Mouse (Mus musculus) kidney, embryonic 14.5 days (tissue): ENCODE measurements at regions not wholly inside any gene's neighbourhood (a gene's known extent, or its start where the extent isn't known, plus 50 kb on each side); places are given as distances from the start of the nearest gene placed in this dataset.

Experiments
- ATAC-seq: fragments of 200-750 bp; cut with Nextera tagmentation; 2 replicates; pipeline ENCODE4 v1.8.0; 2017; ENCODE audit warnings: moderate number of reproducible peaks, mild to moderate bottlenecking, moderate TSS enrichment, moderate library complexity; ENCODE audit not compliant: low FRiP score, low TSS enrichment
- H3K27ac ChIP-seq: fragments of 300-500 bp; sonication (generic); 2 replicates; pipeline ENCODE4 v1.5.1; 2014; ENCODE audit warnings: low read depth, mild to moderate bottlenecking, low read length, moderate library complexity, mixed read lengths
- H3K27me3 ChIP-seq: fragments of 300-500 bp; sonication (generic); 2 replicates; pipeline ENCODE4 v1.6.1; 2014; ENCODE audit warnings: mild to moderate bottlenecking, low read length; ENCODE audit not compliant: control insufficient read depth, insufficient read depth
- H3K36me3 ChIP-seq: fragments of 300-500 bp; sonication (generic); 2 replicates; pipeline ENCODE4 v1.6.1; 2014; ENCODE audit warnings: low read length, mixed read lengths; ENCODE audit not compliant: control insufficient read depth, insufficient read depth
- H3K4me1 ChIP-seq: fragments of 300-500 bp; sonication (generic); 2 replicates; pipeline ENCODE4 v1.6.1; 2014; ENCODE audit warnings: low read length, mixed read lengths; ENCODE audit not compliant: control insufficient read depth, insufficient read depth
- H3K4me2 ChIP-seq: fragments of 300-500 bp; sonication (generic); replicated peaks from 2 replicates; pipeline ENCODE4 v1.6.1; 2014; ENCODE audit warnings: low read depth, mild to moderate bottlenecking, low read length
- H3K4me3 ChIP-seq: fragments of 300-500 bp; sonication (generic); 2 replicates; pipeline ENCODE4 v1.5.1; 2014; ENCODE audit warnings: mild to moderate bottlenecking, low read length
- H3K9ac ChIP-seq: fragments of 300-500 bp; sonication (generic); 2 replicates; pipeline ENCODE4 v1.6.1; 2014; ENCODE audit warnings: low read depth, mild to moderate bottlenecking, low read length, moderate library complexity
- H3K9me3 ChIP-seq: fragments of 300-500 bp; sonication (generic); 2 replicates; pipeline ENCODE4 v1.6.1; 2016; ENCODE audit warnings: low read length; ENCODE audit not compliant: control insufficient read depth
- WGBS: fragments of 180-500 bp; shearing (Covaris S2); extraction: QIAGEN DNeasy Blood & Tissue Kit; methylation state at CpG from one replicate; pipeline ENCODE4 v1.1.7; 2014; 5-methylcytosine and 5-hydroxymethylcytosine counted together

DNA sequence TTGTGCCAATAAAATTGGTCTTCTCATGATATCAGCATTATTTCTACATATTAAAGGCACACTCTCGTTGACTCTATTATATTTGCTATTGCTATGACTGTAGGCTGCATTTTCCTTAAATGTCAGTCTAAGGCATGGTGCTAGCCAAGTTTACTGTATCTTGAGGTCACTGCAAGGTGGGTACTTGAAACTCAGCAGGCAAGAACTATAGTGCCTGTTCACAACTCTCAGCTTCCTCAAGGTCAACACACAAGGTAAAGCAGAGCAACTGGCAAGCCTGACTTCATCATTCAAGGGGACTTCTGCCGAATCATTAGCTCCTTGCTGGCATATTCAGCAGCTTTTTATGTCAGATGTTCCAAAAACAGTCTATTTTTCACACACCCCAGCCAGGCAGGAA is 667.1 kb upstream of the B3galt2 start:
- 80% methylated on average over 2 of the region's 2 CpGs for WGBS
- H3K9ac ChIP-seq = no peak overlapping the region
- H3K36me3 ChIP-seq = no peaks in the 10 kb centered on the region
- H3K27ac ChIP-seq = no peak overlapping the region
- ATAC-seq = no peak
- no peaks in the 10 kb centered on the region for H3K9me3 ChIP-seq
- no peaks in the 10 kb centered on the region for H3K27me3 ChIP-seq
- H3K4me3 ChIP-seq = no peak overlapping the region
- H3K4me1 ChIP-seq = no peaks in the 10 kb centered on the region
- H3K4me2 ChIP-seq = no peak overlapping the region

DNA sequence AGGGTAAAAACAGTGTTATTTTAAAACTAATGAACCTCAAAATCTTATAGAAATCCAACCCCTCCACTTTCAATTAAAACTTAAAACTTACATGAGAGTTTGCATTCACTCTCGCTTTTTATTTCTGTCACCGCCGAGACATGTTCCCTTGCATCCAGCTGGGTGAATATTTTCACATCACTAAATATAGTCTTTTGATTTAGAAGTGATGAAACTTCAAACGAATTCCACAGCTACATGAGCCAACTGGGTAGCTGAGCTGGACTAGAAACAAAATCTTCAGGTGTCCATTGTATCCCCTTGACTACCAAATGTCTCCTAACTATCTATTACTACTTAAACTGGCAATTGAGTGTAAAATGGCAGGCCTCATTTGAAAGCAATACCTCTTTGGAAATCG is 657.5 kb upstream of the B3galt2 start:
- no peak overlapping the region for H3K4me3 ChIP-seq
- H3K9ac ChIP-seq = no peak overlapping the region
- ATAC-seq = no peak
- no peaks in the 10 kb centered on the region for H3K9me3 ChIP-seq
- no peaks in the 10 kb centered on the region for H3K36me3 ChIP-seq
- 79% methylated on average over 5 of the region's 5 CpGs for WGBS
- no peak overlapping the region for H3K4me2 ChIP-seq
- H3K27ac ChIP-seq = no peak overlapping the region
- H3K4me1 ChIP-seq = no peaks in the 10 kb centered on the region
- no peaks in the 10 kb centered on the region for H3K27me3 ChIP-seq

DNA sequence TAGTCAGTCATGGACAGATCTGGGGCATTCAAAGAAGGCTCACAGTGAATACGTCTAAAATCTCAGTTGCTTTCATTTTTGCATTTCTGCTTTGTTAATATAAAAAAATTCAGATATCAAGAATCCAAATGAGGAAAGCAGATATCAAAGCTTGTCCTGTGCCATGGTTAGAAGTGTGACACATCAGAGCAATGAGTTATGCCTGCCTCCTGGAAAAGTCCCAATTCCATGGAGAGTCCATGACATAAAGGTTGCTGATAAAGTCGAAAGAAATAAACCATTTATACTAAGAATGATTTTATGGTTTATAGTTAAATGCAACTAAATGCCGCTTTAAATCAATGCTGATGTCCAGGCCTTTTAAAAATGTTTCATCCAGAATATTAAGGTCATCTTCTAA is 656.8 kb upstream of the B3galt2 start:
- no peak overlapping the region for H3K9ac ChIP-seq
- H3K4me1 ChIP-seq = no peaks in the 10 kb centered on the region
- H3K27ac ChIP-seq = no peak overlapping the region
- no peaks in the 10 kb centered on the region for H3K9me3 ChIP-seq
- no peak for ATAC-seq
- no peaks in the 10 kb centered on the region for H3K27me3 ChIP-seq
- H3K4me3 ChIP-seq = no peak overlapping the region
- no peak overlapping the region for H3K4me2 ChIP-seq
- whole genome bisulfite sequencing = 81% methylated on average over 3 of the region's 3 CpGs
- H3K36me3 ChIP-seq = no peaks in the 10 kb centered on the region

DNA sequence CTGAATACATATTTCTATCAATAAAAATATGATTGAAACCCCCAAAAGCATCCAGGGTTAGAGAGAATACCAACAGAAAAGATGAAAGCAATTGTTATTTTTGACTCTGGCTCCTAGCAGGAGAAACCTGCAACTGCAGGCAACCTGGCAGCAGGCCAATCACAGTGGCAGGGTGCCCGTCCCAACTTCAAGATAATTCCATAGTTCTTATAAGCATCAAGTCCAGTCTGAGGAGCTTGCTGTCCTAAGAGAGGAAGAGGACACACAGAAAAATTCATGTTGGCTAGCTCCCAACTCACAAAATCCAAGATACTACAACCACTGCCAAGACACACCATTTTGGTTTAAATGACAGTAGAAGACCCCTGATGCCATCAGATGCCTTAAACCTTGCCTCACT is 654.9 kb upstream of the B3galt2 start:
- WGBS = 78% methylated on average over 1 of the region's 1 CpGs
- no peak overlapping the region for H3K4me2 ChIP-seq
- no peak overlapping the region for H3K4me3 ChIP-seq
- no peak overlapping the region for H3K27ac ChIP-seq
- no peaks in the 10 kb centered on the region for H3K4me1 ChIP-seq
- H3K27me3 ChIP-seq = no peaks in the 10 kb centered on the region
- no peaks in the 10 kb centered on the region for H3K9me3 ChIP-seq
- no peak for ATAC-seq
- H3K9ac ChIP-seq = no peak overlapping the region
- no peaks in the 10 kb centered on the region for H3K36me3 ChIP-seq

DNA sequence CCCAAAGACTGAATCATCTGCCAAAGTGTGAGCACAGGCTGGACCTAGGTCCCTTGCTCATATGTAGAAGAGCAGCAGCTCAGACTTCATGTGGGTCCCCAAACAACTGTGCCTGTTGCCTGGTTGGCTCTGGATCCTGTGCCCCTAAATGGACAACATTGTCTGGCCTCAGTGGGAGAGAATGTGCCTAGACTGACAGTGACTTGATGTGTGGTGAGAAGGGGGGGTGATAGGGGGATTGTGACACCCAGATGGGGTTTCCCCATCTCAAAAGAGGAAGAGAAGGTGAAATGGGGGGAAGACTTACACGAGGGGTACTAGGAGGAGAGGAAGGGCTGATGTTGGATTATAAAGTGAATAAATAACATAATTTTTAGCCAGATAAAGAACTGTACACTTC is 640.2 kb upstream of the B3galt2 start:
- 92% methylated on average over 1 of the region's 1 CpGs for WGBS
- no peak overlapping the region for H3K4me3 ChIP-seq
- no peaks in the 10 kb centered on the region for H3K9me3 ChIP-seq
- H3K4me2 ChIP-seq = no peak overlapping the region
- H3K27ac ChIP-seq = no peak overlapping the region
- H3K4me1 ChIP-seq = no peaks in the 10 kb centered on the region
- no peaks in the 10 kb centered on the region for H3K36me3 ChIP-seq
- no peak overlapping the region for H3K9ac ChIP-seq
- ATAC-seq = no peak
- no peaks in the 10 kb centered on the region for H3K27me3 ChIP-seq

DNA sequence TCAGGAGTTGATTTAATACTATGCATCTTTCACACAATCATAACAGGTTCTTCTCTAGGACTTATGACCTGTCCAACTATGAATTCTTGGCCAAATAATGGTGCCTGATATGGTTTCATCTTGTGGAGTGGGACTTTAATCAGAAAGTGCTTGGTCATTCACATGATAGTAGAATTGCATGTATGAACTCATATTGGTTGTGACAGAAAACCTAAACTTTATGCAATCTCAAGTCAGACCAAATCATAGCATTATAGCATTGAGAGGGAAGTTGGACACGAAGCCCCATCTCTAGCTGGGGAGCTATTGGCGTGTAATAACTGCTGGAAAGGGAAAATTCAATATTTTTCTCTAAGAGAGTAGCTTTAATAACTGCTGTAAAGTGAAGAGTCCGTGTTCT is 639.4 kb upstream of the B3galt2 start:
- H3K4me1 ChIP-seq = no peaks in the 10 kb centered on the region
- H3K9ac ChIP-seq = no peak overlapping the region
- WGBS = 94% methylated on average over 3 of the region's 3 CpGs
- no peak overlapping the region for H3K27ac ChIP-seq
- H3K9me3 ChIP-seq = no peaks in the 10 kb centered on the region
- H3K4me3 ChIP-seq = no peak overlapping the region
- H3K36me3 ChIP-seq = no peaks in the 10 kb centered on the region
- H3K27me3 ChIP-seq = no peaks in the 10 kb centered on the region
- H3K4me2 ChIP-seq = no peak overlapping the region
- no peak for ATAC-seq

DNA sequence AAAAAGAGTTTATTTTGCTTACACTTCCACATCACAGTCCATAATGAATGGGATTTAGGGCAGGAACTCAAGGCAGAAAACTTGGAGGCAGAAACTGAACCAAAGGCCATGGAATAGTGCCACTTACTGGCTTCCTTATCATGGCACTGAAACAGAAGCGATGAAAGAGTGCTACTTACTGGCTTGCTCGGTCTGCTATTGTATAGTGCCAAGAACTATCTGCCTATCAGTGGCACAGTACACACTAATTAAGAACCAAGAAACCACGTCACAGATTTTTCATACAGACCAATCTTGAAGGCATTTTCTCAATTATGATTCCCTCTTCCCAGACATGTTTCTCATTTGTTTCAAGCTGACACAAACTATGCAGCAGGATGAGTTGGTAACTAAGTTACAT is 634.4 kb upstream of the B3galt2 start:
- no peaks in the 10 kb centered on the region for H3K9me3 ChIP-seq
- 82% methylated on average over 3 of the region's 3 CpGs for WGBS
- H3K27me3 ChIP-seq = no peaks in the 10 kb centered on the region
- H3K27ac ChIP-seq = no peak overlapping the region
- no peak overlapping the region for H3K4me3 ChIP-seq
- no peak overlapping the region for H3K4me2 ChIP-seq
- H3K36me3 ChIP-seq = no peaks in the 10 kb centered on the region
- no peaks in the 10 kb centered on the region for H3K4me1 ChIP-seq
- no peak overlapping the region for H3K9ac ChIP-seq
- no peak for ATAC-seq

DNA sequence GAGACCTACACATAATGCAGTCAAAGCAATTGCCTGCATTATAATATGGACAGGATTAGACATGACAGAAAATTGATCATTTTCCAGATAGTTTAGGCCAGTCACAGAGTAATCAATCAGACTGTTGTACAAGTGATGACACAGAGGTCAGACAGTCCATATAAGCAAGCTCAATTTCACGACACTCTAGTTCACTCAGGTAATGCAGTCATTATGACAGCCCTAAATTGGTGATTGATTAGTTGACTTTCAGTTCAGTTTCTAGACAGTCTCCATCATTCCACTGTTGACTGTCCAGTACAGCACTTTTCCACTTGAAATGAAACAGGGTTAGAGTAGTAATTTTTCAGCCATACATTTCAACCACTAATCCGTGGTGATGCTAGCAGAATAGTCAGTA is 620.5 kb upstream of the B3galt2 start:
- H3K9me3 ChIP-seq = no peaks in the 10 kb centered on the region
- H3K4me2 ChIP-seq = no peak overlapping the region
- ATAC-seq = no peak
- no peaks in the 10 kb centered on the region for H3K4me1 ChIP-seq
- no peak overlapping the region for H3K27ac ChIP-seq
- H3K9ac ChIP-seq = no peak overlapping the region
- H3K4me3 ChIP-seq = no peak overlapping the region
- WGBS = 81% methylated on average over 2 of the region's 2 CpGs
- no peaks in the 10 kb centered on the region for H3K36me3 ChIP-seq
- H3K27me3 ChIP-seq = no peaks in the 10 kb centered on the region

DNA sequence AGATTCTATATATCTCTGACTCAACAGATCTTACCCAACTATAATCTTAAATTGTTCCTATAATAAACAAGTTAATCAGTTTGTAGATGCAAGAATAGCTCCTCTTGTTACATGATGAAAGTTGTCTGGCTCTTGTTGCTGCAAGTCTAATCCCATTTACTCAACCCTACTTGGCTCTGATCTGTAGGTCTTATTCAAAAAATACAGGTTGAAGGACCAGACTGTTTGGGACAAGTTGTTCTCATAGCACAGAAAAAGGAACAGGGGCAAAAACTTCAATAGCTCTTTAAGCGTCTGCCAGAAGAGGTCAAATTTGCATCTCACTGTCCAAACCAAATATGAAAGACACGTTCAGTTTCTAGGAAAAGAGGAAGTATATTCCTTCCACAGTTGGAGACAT is 587.3 kb upstream of the B3galt2 start:
- Histone ChIP-seq H3K4me2 (no peak overlapping the region), H3K9ac (no peak overlapping the region), H3K9me3 (no peaks in the 10 kb centered on the region), H3K27me3 (no peaks in the 10 kb centered on the region), H3K36me3 (no peaks in the 10 kb centered on the region), H3K4me1 (no peaks in the 10 kb centered on the region), H3K4me3 (no peak overlapping the region), H3K27ac (no peak overlapping the region)
- no peak for ATAC-seq
- 83% methylated on average over 2 of the region's 2 CpGs for WGBS

DNA sequence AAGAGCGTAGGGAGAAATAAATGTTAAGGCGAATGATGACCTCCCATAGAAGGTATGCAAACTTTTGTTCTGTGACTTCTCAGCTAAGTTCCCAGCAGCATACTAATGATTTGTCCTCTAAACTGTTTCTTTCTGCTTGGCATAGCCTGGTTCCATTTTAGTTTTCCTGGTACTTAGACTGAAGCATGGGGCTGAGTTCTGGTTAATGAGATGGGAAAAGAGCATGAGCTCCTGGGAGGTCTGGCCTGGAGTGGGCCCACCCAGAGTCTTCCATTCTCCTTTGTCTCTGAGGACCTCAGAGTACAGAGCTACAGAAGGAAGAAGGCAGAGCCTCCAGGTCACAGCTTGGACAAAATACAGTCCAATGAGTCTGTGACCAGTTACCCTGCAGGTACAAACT is 586.9 kb upstream of the B3galt2 start:
- H3K27me3 ChIP-seq = no peaks in the 10 kb centered on the region
- no peaks in the 10 kb centered on the region for H3K9me3 ChIP-seq
- no peaks in the 10 kb centered on the region for H3K36me3 ChIP-seq
- H3K9ac ChIP-seq = no peak overlapping the region
- no peak overlapping the region for H3K4me2 ChIP-seq
- no peaks in the 10 kb centered on the region for H3K4me1 ChIP-seq
- no peak overlapping the region for H3K4me3 ChIP-seq
- no peak for ATAC-seq
- 89% methylated on average over 2 of the region's 2 CpGs for WGBS
- H3K27ac ChIP-seq = no peak overlapping the region
